Mouse (Mus musculus): Measurements from ENCODE around the gene Siva1.

GRCm38 (mm10) chr12:112632907-112633306 is 11.6 kb upstream of the Siva1 start:
- TF ChIP-seq CTCF (IDR thresholded peaks at IDR 0.05; ENCODE audit: insufficient read depth, low read length) (no peak), POLR2A (IDR thresholded peaks at IDR 0.05; ENCODE audit: borderline replicate concordance, extremely low read depth, low read depth, low read length) (no peak)
